Mouse (Mus musculus) megakaryocyte, embryonic 14.5 days (primary cell): Measurements from ENCODE around the gene Gm20481.
"Not testable (repeated sequence)": the region's sequence is repeated elsewhere in the genome, so short reads cannot be mapped to it uniquely, and the experiment has no call there.

ENCODE experiments used
- FLI1 ChIP-seq: IDR thresholded peaks from 2 replicates; pipeline ENCODE4 v1.6.1; 2012; ENCODE audit warnings: low read length, inconsistent platforms, mixed read lengths
- GATA1 ChIP-seq: IDR thresholded peaks from 3 replicates; pipeline ENCODE4 v1.6.1; 2012; ENCODE audit warnings: mixed read lengths, low read length, inconsistent platforms, borderline replicate concordance

DNA sequence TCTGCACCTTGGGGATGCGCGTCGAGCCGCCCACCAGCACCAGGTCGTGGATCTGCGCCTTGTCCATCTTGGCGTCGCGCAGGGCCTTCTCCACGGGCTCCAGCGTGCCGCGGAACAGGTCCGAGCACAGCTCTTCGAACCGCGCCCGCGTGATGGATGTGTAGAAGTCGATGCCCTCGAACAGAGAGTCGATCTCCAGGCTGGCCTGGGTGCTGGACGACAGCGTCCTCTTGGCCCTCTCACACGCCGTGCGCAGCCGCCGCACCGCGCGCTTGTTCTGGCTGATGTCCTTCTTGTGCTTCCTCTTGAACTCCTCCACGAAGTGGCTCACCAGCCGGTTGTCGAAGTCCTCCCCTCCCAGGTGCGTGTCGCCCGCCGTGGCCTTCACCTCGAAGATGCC lies 11.7 kb upstream of the Gm20481 start:
- TF ChIP-seq GATA1, FLI1: not testable (repeated sequence)
